Mouse (Mus musculus) adrenal gland, postnatal 14 days (tissue): ENCODE results near the gene Ms4a18. TPM values are rescaled to one million over a fixed set of nuclear protein-coding genes. Genes with fewer than 3 reads are reported as not detected.

ENCODE experiments used
- DNase-seq: peaks from one replicate; pipeline ENCODE4 v3.0.0; 2021; ENCODE audit warnings: mixed read lengths
- total RNA-seq: library from RNA; stranded (reverse); gene quantifications from 2 replicates; pipeline ENCODE4 v1.2.3, GENCODE M21; 2021

Gene Ms4a18
- total RNA-seq, 1 experiment from 2014 or later, result not detected

DNA sequence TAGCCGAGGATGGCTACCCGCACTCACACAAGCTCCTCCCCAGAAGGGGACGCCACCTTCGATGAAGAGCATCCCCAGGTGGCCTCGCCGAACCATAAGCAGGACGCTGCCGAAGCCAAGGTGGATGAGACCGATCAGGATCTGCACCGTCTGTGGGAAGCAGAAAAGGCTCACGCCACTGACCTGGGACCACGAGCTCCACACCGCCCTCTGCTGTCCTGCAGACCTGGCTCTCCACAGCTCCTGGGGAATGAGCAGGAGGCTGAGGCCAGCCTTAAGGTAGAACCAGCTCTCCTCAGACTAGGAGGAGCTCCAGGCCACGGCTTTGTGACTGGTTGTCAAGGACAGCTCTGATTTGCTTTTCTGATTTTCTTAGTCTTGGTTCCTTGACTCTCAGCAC lies 34.7 kb downstream of the Ms4a18 start:
- peak; percentile 70 for DNase-seq

GRCm38 (mm10) chr19:10980210-10980609 lies 37.6 kb downstream of the Ms4a18 start:
- no peak for DNase-seq

DNA sequence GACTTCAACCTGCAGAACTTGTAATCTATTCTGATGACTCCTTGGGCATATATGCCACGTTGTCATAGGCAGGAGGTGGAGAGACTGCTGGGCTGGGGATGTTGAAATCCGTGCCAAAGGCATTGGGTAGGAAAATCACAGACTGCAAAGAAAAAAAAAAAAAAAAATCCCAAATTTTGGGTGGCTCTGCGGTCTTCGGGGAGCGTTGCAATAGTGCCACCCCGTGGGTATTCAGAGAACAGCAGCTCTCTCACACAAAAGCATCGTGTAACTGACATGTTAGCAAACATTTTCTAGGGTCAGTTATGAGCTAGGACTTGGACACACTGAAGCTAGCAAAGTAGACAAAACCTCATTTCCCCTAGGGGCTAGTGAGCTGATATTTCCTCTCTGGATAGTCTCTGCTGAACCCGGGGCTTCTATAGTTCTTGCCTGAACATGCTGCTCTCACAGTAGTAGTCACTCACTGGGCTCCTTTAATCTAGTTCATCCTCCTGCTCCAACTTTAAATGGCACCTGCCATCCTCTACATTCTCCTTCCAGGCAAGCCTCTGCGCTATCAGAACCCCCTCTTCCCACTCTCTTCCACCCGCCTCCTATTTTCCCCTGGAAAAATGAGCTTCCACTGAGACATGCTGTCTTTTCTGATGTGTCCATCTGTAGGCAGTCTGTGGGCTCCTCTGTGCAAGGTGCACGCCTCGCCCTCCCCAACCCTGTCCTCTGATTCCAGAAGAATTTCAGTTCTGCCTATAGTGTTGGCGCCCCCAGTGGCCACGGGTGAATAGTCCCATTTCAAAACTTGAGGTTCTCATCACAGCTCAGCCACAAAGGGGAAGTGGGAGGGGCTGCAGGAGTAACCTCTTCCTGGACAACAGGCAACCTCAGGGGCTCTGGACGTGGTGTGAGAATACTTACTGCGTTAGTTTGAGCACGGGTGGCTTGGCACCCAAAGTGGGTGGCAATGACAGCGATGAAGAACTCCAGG lies 38.4 kb downstream of the Ms4a18 start:
- DNase-seq, result peak; percentile 85

DNA sequence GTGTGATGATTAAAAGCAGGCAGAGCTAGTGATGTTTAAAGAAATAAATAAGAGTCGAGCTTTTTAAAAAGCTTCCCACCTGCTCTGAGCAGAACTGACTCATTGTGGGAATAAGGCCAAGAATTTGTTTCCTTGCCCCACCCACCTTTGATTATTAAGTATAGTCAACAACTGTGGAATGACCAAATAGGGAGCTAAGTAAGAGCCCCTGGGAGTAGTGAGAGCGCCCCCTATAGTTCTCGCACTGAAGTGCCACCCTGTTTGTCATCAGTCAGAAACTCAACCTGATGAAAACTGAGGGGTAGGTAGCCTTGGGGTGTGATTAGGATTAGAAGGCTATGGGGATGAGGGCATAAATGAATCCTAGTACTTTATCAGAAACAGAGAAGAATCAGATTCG lies 41.5 kb downstream of the Ms4a18 start:
- DNase-seq, result peak; percentile 61

DNA sequence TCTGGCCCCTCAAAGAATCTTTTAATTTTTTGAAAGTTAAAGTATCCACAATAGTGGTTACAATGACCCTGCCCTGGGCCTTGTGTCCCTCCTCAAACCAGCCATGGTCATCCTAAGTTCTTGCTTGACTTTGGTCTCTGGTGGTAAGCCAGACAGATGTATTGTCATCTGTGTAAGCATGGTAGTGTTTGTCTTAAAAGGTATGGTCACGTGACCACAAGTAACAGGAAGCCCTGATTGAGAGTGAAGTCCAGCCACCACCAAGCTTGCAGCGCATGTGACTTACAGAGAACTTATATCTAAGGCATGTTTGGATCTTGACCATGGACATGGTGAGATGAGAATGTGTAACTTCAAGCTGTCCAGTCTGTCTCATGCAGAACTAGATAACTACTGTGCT lies 42.6 kb downstream of the Ms4a18 start:
- no peak for DNase-seq

DNA sequence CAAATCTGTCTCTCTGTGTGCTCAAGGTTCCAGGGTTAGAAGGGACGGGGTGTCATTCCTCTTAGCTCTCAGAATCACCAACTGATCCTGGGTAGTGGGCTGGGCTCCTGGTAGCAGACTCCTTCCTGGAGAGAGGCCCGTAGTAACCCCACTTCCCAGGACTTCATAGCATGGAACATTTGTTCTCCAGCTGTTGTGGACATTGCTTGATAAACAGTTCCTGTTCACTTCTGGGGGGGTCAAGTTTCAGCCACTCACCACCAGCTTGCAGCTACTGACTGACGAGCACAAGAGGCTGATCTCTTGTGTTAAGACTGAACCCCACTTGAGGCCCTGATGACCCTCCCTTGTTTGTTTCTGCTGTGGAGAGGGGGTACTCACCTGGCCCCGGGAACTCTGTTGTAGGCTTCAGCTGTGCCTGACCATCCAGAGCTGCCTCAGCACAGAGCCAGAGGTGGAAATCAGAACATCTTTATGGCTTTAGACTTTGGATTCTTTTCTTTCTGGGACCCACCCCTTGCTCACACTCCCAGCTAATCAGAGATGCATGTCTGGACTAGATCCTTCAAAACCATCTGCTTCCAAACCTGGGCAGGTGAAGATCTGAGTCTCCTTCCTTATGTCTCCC lies 43.5 kb downstream of the Ms4a18 start, which contains the start of gene Ms4a10:
Ms4a10 (minus strand) TSS at position 433 of the 628 bp plus-strand sequence.
- DNase-seq, result no peak

DNA sequence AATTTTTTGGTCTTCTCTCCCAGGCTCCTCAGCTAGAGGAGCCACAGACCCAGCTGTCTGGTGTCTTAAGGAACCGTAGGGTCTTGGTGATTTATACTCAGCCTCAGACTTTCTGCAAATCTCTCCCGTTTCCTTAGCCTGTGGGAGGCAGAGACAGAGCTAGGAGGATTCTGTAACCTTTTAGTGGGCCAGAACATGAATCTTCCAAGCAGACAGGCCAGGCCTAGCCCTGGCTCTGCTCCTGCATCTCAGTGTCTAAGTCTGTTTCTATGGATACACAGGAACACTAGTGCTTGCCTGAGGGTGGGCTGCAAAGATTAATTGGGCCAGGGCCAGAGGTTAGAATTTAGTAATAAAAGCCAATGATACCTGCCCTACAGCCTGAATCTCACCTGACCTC lies 44.6 kb downstream of the Ms4a18 start:
- no peak for DNase-seq

DNA sequence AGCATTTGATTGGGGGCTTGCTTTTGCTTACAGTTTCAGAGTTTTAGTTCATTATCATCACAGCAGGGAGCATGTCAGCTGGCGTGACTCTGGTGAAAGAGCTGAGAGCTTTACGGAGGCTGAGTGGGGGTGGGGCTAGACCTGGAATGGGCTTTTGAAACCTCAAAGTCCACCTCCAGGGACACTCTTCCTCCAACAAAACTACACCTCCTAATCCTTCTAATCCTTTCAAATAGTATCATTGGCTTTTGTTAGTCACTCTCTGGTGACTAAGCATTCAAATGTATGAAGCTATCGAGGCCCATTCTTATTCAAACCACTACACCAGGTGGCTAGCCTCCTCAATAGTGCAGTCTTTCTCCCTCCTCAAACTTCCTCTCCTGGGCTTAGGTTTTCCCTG lies 45.2 kb downstream of the Ms4a18 start:
- no peak for DNase-seq

- DNase-seq, result no peak
These were observed 47.4 kb downstream of the Ms4a18 start for GRCm38 (mm10) chr19:10970457-10970856.

DNA sequence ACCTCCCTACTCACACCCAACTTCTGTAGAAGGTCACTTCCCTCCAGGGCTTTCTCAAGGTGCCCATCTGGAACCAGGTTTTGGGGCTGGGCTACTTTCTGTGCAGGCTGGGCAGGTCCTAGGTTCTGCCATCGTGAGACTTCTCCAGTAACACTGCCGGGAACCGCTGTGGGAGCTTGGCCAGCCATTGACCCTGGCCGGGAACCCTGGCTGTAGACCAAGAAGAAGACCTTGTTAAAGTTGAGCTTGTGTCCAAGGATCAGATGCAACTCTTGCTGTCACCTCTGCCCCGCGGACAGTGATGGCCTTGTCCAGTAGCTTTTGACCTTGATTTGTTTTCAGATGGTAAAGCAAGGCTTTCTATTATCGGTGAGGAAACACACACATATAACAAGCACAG lies 49.3 kb downstream of the Ms4a18 start:
- peak; percentile 85 for DNase-seq

DNA sequence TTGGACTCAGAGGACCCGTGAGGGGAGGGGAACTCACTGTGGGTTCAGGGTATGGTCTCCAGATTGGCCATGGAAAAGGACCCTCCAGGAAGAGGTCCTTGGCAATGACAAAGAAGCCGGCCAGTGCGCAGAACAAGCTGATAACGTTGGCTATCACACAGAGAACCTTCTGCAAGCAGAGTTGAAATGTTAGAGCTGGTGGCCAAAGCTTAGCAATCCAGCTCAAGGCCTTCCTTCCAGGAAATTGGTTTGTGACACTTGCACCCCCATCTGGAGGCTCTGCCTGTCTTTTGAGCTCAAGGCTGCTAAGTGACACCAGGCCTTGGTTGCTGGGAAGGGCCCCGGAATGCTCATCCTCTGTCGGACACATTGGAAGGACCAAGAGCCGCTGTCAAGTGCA lies 52.1 kb downstream of the Ms4a18 start:
- DNase-seq, result peak; percentile 60

DNA sequence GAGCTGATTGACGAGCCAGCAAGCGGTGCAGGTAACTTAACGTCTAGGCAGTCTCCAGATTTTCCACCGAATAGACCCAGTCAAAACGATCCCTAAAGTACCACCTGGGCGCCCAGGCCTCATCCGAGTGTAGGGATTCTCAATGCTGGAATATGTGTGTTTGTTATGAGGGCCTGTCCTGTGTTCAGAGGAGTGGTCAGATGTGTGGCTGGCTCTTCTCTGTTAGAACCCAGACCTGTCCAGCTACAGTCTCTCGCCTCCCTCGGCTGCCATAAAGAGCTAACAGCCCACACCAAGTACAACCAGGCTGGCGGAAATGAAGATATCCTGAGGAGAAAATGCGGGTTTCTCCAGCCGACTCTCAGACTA lies 57.9 kb downstream of the Ms4a18 start:
- no peak for DNase-seq

- peak; percentile 57 for DNase-seq
These were observed 58.5 kb downstream of the Ms4a18 start for GRCm38 (mm10) chr19:10959085-10959977.

DNA sequence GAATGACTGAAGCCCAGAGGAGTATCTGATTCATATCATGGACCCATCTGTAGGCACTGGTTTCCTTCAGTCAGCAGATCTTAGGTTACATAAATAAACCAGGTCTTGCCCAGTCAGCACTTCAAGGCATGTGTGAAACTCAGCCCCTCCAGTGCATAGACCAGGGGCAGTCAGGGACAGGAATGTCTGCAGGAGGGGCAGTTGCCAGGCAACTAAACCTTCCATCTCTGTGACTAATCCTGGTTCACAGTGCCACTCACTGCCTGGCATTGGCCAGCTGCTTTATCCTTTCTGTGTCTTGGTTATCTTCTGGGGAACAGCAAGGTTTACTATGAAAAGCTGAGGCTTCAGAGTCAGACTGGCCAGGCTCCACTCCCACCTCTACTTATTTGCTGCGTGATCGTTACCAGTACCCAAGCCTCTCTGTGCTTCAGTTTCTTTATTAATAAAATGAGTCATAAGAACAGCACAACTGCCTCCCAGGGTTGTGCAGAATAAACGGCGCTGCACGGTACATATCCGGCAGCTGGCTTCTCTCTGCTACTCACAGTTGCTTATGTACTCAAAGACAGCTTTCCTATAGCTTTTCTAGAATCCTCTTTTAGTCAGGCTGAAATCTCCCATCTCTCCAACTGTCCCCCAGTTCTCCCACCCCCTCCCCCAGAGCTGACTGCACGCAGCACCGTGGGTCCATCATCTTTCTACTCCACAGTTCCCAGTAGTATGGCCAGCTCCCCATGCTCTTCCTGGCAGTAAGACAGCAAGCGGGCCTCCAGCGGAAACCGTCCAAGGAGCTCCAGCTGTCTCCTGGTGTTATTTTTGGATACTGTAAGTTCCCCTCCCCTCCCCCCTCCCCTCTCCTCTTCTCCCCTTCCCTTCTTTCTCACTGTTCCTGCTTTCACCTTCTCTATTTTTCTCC lies 65.6 kb downstream of the Ms4a18 start:
- peak; percentile 52 for DNase-seq

GRCm38 (mm10) chr19:10949558-10949957 lies 68.3 kb downstream of the Ms4a18 start:
- no peak for DNase-seq

DNA sequence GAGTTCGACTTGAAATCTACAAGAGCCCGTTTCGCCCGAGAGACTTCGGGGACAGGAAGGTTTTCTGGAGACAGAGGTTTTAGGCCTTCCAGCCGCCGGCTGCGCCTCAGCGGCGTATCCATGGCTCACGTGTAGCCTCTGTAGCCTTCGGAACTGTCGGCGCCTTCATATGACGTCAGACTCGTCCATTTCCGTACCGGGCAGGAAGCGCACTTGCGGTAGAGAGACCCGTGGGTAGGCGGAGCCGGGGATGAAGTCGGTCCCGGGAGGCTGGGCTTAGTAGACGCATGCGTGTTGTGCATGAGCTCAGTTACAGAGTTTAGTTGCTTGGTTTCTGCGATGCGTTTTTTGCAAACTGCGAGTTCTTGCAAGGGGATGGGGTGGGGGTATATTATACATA lies 68.7 kb downstream of the Ms4a18 start, which contains the start of gene Ccdc86:
Ccdc86 (minus strand) TSS at position 155 of the 400 bp plus-strand sequence.
- peak; percentile 98 for DNase-seq

GRCm38 (mm10) chr19:10948416-10948815 lies 69.4 kb downstream of the Ms4a18 start:
- DNase-seq, result peak; percentile 44

DNA sequence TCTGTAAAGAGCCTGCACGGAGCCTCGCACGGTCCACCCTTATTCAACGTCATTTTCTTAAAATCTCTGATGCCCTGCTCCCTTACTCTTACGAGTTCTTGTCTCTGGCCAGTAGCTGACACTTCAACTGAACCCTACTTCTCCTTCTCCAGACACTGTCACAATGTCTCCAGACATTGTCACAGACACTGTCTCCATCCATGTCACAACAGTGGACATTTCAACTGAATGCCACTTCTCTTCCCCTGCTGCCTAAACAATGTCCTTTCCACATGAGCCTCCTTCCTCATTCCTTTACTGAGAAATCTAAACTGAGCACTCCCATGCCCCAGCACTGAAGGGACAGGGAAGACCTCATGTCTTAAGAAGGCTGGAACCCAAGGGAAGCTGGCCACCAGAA lies 70.6 kb downstream of the Ms4a18 start:
- no peak for DNase-seq
